Mouse (Mus musculus): Measurements from ENCODE around the gene Serpina3b. TPM values are rescaled to one million over a fixed set of nuclear protein-coding genes. Genes with fewer than 3 reads are reported as not detected.

The Serpina3b gene
- polyA plus RNA-seq, 1 experiment from 2014 or later: not detected

GRCm38 (mm10) chr12:104114921-104115579 lies 12.7 kb upstream of the Serpina3b start:
- no peaks in the 10 kb centered on the region for H3K36me3 ChIP-seq (ENCODE audit: insufficient read depth)
- H3K4me1 ChIP-seq (ENCODE audit: insufficient read depth): no peaks in the 10 kb centered on the region
- H3K27ac ChIP-seq (ENCODE audit: low read depth): no peak overlapping the region
- H3K4me3 ChIP-seq (ENCODE audit: low read depth, low read length): no peak overlapping the region
- no peaks in the 10 kb centered on the region for H3K27me3 ChIP-seq (ENCODE audit: insufficient read depth, low read length)
- ATAC-seq (ENCODE audit: insufficient read depth): no peak
- DNase-seq: peak; percentile 17
- H3K9ac ChIP-seq: no peak overlapping the region
- no peaks in the 10 kb centered on the region for H3K9me3 ChIP-seq (ENCODE audit: low read depth, low read length)
- 29% methylated on average over 3 of the region's 3 CpGs for WGBS
- TF ChIP-seq CTCF (IDR thresholded peaks at IDR 0.05; ENCODE audit: low read depth): no peak
- no peak overlapping the region for H3K4me2 ChIP-seq

GRCm38 (mm10) chr12:104123097-104123496 lies 4.7 kb upstream of the Serpina3b start:
- Histone ChIP-seq H3K4me3 (ENCODE audit: low read depth, low read length) (no peak overlapping the region), H3K9me3 (ENCODE audit: low read depth, low read length) (no peaks in the 10 kb centered on the region), H3K9ac (no peak overlapping the region), H3K27me3 (ENCODE audit: insufficient read depth, low read length) (no peaks in the 10 kb centered on the region), H3K27ac (ENCODE audit: low read depth) (no peak overlapping the region), H3K4me1 (ENCODE audit: insufficient read depth) (no peaks in the 10 kb centered on the region), H3K36me3 (ENCODE audit: insufficient read depth) (no peaks in the 10 kb centered on the region), H3K4me2 (no peak overlapping the region)
- DNase-seq (no peak), ATAC-seq (ENCODE audit: insufficient read depth) (no peak)
- WGBS: 81% methylated on average over 1 of the region's 1 CpGs
- TF ChIP-seq CTCF (IDR thresholded peaks at IDR 0.05; ENCODE audit: low read depth): no peak

DNA sequence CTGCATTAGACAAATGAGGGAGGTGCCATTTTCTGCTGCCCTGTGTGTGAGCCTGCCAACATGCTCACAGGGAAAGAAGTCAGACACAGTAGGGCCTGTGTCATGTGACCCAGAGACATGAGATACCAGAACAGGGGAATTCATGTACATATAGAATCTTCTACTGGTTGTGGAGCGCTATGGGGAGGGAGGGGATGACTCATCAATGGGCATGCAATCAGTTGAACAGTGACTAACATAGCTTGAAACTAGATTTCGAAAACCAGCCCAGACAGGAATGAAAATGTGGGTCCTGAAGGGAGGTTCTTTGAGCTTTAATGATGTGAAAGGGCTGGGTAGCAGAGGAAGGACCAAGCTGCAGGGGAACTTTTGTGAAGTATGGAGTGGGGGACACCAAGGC lies 3.8 kb upstream of the Serpina3b start:
- TF ChIP-seq CTCF (IDR thresholded peaks at IDR 0.05; ENCODE audit: low read depth): no peak
- Histone ChIP-seq H3K9me3 (ENCODE audit: low read depth, low read length) (no peaks in the 10 kb centered on the region), H3K9ac (no peak overlapping the region), H3K4me1 (ENCODE audit: insufficient read depth) (no peaks in the 10 kb centered on the region), H3K36me3 (ENCODE audit: insufficient read depth) (no peaks in the 10 kb centered on the region), H3K27me3 (ENCODE audit: insufficient read depth, low read length) (no peaks in the 10 kb centered on the region), H3K27ac (ENCODE audit: low read depth) (no peak overlapping the region), H3K4me2 (no peak overlapping the region), H3K4me3 (ENCODE audit: low read depth, low read length) (no peak overlapping the region)
- 82% methylated on average over 2 of the region's 2 CpGs for WGBS
- DNase-seq: no peak
- ATAC-seq (ENCODE audit: insufficient read depth): no peak

DNA sequence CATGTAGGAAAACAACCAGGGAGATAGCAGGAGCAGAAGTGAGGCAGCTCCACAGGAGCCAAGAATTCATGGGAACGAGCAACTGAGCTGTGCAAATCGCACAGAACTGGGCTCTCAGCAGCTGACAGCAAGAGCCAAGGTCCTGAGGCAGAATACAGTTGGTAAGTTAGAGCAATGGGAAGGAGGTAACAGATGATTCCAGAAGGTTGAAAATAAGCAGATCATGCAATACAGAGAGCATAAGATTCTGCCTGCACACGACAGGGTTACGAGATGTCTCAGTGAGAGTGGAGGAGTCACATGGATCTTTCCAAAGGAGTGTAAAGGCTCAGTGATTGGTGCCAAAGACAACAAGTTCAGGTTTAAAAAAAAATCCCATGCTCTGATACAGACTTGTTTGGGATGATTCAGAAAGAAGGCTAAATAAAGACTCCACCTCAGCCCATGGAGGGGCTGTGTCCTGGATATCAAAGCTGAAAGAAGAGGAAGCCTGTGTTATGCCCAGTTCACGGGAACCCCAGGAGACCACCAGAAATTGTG lies 2.7 kb upstream of the Serpina3b start:
- Histone ChIP-seq H3K36me3 (ENCODE audit: insufficient read depth) (no peaks in the 10 kb centered on the region), H3K4me3 (ENCODE audit: low read depth, low read length) (no peak overlapping the region), H3K27me3 (ENCODE audit: insufficient read depth, low read length) (no peaks in the 10 kb centered on the region), H3K4me1 (ENCODE audit: insufficient read depth) (no peaks in the 10 kb centered on the region), H3K27ac (ENCODE audit: low read depth) (no peak overlapping the region), H3K9me3 (ENCODE audit: low read depth, low read length) (no peaks in the 10 kb centered on the region), H3K4me2 (no peak overlapping the region), H3K9ac (no peak overlapping the region)
- DNase-seq: no peak
- ATAC-seq (ENCODE audit: insufficient read depth): no peak
- WGBS: 67% methylated on average over 5 of the region's 5 CpGs
- TF ChIP-seq CTCF (IDR thresholded peaks at IDR 0.05; ENCODE audit: low read depth): no peak

DNA sequence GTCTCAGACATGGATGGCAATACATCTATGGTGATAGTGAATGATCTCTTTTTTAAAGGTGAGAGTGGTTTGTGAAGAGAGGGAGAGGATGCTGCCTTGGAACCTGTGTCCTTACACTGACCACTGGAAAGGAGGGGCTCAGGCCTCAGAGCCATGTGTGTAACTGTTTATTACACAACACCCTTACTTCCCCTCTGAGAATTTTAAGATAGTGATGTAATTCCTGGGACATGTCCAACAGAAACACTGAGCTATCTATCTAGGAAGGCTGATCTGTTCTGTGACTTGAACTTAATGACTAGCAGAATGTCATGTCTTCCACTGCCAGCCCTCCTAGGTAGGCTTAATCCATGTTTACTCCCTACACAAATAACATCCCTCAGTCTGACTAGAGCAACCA lies 3.2 kb downstream of the Serpina3b start:
- H3K4me1 ChIP-seq (ENCODE audit: insufficient read depth): no peaks in the 10 kb centered on the region
- H3K4me3 ChIP-seq (ENCODE audit: low read depth, low read length): no peak overlapping the region
- H3K27me3 ChIP-seq (ENCODE audit: insufficient read depth, low read length): no peaks in the 10 kb centered on the region
- TF ChIP-seq CTCF (IDR thresholded peaks at IDR 0.05; ENCODE audit: low read depth): no peak
- H3K9ac ChIP-seq: no peak overlapping the region
- DNase-seq (no peak), ATAC-seq (ENCODE audit: insufficient read depth) (no peak)
- H3K9me3 ChIP-seq (ENCODE audit: low read depth, low read length): no peaks in the 10 kb centered on the region
- H3K36me3 ChIP-seq (ENCODE audit: insufficient read depth): no peaks in the 10 kb centered on the region
- no peak overlapping the region for H3K4me2 ChIP-seq
- H3K27ac ChIP-seq (ENCODE audit: low read depth): no peak overlapping the region

DNA sequence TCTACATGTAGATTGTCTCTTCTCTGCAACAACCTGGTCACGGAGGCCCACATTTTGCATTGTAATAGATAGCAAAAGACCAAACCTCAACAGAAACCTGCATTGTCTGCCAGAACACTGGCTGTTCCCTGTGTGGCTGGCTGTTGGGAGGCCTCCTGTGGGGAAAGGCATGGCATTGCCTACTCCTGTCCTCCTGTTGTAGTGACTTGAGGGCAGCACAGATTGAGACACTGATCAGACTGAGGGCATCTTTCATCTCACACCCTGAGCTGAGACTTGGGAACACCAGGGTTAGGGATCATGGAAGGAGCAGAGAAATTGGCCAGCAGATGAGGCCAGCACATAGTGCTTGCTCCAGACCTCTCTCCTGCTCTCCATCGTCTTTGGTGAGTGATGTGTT lies 10.4 kb downstream of the Serpina3b start:
- H3K4me1 ChIP-seq (ENCODE audit: insufficient read depth): no peaks in the 10 kb centered on the region
- no peaks in the 10 kb centered on the region for H3K27me3 ChIP-seq (ENCODE audit: insufficient read depth, low read length)
- no peak for DNase-seq
- no peak overlapping the region for H3K27ac ChIP-seq (ENCODE audit: low read depth)
- no peak for ATAC-seq (ENCODE audit: insufficient read depth)
- H3K4me3 ChIP-seq (ENCODE audit: low read depth, low read length): no peak overlapping the region
- no peak for TF ChIP-seq CTCF (IDR thresholded peaks at IDR 0.05; ENCODE audit: low read depth)
- no peak overlapping the region for H3K9ac ChIP-seq
- no peaks in the 10 kb centered on the region for H3K9me3 ChIP-seq (ENCODE audit: low read depth, low read length)
- WGBS: 72% methylated on average over 2 of the region's 2 CpGs
- H3K4me2 ChIP-seq: no peak overlapping the region
- no peaks in the 10 kb centered on the region for H3K36me3 ChIP-seq (ENCODE audit: insufficient read depth)

- no peak overlapping the region for H3K27ac ChIP-seq (ENCODE audit: low read depth)
These were observed 12.8 kb downstream of the Serpina3b start for GRCm38 (mm10) chr12:104140543-104141103.

More at GRCm38 (mm10) chr12:104140543-104141103, 12.8 kb downstream of the Serpina3b start:
- 91% methylated on average over 4 of the region's 4 CpGs for WGBS
- H3K4me2 ChIP-seq: no peak overlapping the region
- no peaks in the 10 kb centered on the region for H3K4me1 ChIP-seq (ENCODE audit: insufficient read depth)
- H3K4me3 ChIP-seq (ENCODE audit: low read depth, low read length): no peak overlapping the region
- no peaks in the 10 kb centered on the region for H3K27me3 ChIP-seq (ENCODE audit: insufficient read depth, low read length)
- H3K9me3 ChIP-seq (ENCODE audit: low read depth, low read length): no peaks in the 10 kb centered on the region
- DNase-seq: no peak
- no peak overlapping the region for H3K9ac ChIP-seq
- ATAC-seq (ENCODE audit: insufficient read depth): no peak
- no peaks in the 10 kb centered on the region for H3K36me3 ChIP-seq (ENCODE audit: insufficient read depth)
- no peak for TF ChIP-seq CTCF (IDR thresholded peaks at IDR 0.05; ENCODE audit: low read depth)
